Mouse (Mus musculus): ENCODE results near the gene Fsd1l. TPM values are rescaled to one million over a fixed set of nuclear protein-coding genes. Genes with fewer than 3 reads are reported as not detected.
"Not testable (repeated sequence)": the region's sequence is repeated elsewhere in the genome, so short reads cannot be mapped to it uniquely, and the experiment has no call there.

Gene Fsd1l
- polyA plus RNA-seq, 1 experiment = 0.18 TPM

DNA sequence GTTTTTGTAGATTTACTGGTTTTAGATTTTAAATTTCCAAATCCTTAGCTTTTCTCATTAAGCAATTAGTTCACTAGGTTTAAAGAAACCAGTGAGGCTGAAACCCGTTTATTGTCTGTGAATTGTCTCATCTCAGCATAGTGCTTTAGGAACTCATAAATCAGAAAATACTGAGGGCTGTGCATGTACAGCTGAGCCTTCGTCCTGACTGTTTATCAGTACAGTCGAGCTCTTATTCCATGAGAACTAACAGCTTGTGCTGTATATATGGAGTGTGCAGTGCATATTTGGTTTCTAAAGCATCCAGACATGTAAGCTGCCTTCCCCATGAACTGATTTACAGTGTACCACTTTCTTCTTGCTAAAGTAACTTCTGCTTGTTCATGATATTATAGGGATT is 26.8 kb downstream of the Fsd1l start:
- 91% methylated on average over 3 of the region's 3 CpGs for WGBS
- DNase-seq (ENCODE audit: low read depth in 1 of 2, low spot score in 2 of 2) = no peak
- H3K4me1 ChIP-seq (ENCODE audit: control insufficient read depth, insufficient read depth, insufficient read length) = no peaks in the 10 kb centered on the region
- H3K27me3 ChIP-seq (ENCODE audit: control insufficient read depth, insufficient read depth, low read length) = no peaks in the 10 kb centered on the region
- H3K4me3 ChIP-seq (ENCODE audit: extremely low read depth, insufficient read depth, insufficient read length) = no peak overlapping the region
- TF ChIP-seq CTCF (IDR thresholded peaks at IDR 0.05; ENCODE audit: extremely low read depth, insufficient read depth, insufficient read length, insufficient replicate concordance) (no peak), POLR2A (IDR thresholded peaks at IDR 0.05; ENCODE audit: low read depth, low read length) (no peak)
- no peak overlapping the region for H3K27ac ChIP-seq (ENCODE audit: insufficient read depth, low read length)
- H3K36me3 ChIP-seq (ENCODE audit: control insufficient read depth, insufficient read depth, low read length) = no peaks in the 10 kb centered on the region

DNA sequence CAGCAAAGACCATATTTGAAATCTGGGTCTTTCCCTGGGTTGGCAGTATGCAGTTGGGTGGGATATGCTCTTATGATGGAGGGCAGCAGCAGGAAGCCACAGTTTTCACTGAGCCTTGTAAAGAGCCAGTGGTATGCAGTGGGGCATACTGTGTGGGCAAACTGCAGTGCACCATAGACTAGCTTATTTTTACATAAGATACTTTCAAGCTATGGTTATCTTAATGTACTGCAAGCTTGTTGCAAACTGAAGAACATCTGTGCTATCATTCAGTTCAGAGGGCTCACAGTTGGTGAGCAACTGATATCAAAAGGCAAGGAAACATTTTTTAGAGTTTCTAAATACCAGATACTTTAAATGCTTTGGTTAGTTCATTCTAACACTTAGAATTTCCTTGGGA is 29.4 kb downstream of the Fsd1l start:
- Histone ChIP-seq H3K27me3 (ENCODE audit: control insufficient read depth, insufficient read depth, low read length) (no peaks in the 10 kb centered on the region), H3K36me3 (ENCODE audit: control insufficient read depth, insufficient read depth, low read length) (no peaks in the 10 kb centered on the region), H3K4me1 (ENCODE audit: control insufficient read depth, insufficient read depth, insufficient read length) (no peaks in the 10 kb centered on the region), H3K4me3 (ENCODE audit: extremely low read depth, insufficient read depth, insufficient read length) (no peak overlapping the region), H3K27ac (ENCODE audit: insufficient read depth, low read length) (no peak overlapping the region)
- TF ChIP-seq POLR2A (IDR thresholded peaks at IDR 0.05; ENCODE audit: low read depth, low read length) = no peak
- no peak for TF ChIP-seq CTCF (IDR thresholded peaks at IDR 0.05; ENCODE audit: extremely low read depth, insufficient read depth, insufficient read length, insufficient replicate concordance)
- DNase-seq (ENCODE audit: low read depth in 1 of 2, low spot score in 2 of 2) = no peak

DNA sequence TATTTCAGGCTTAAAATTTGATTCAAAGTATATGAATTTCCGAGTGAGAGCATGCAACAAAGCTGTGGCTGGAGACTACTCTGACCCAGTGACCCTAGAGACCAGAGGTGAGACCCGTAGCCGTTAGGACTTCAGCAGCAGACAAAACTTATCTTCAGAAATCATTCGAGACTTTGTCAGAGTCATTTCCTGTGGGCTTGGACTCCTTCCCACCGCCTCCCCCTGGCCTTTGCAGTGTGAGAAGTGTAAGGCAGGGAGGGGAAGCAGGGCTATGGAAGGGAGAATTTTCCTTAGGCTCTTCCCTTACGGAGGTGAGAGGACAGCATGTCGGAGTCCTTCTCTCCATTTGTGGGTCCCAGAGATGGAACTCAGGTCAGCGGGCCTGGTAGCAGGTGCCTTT is 50.8 kb downstream of the Fsd1l start:
- Histone ChIP-seq H3K27me3 (ENCODE audit: control insufficient read depth, insufficient read depth, low read length) (no peaks in the 10 kb centered on the region), H3K36me3 (ENCODE audit: control insufficient read depth, insufficient read depth, low read length) (no peaks in the 10 kb centered on the region), H3K4me3 (ENCODE audit: extremely low read depth, insufficient read depth, insufficient read length) (no peak overlapping the region), H3K4me1 (ENCODE audit: control insufficient read depth, insufficient read depth, insufficient read length) (no peaks in the 10 kb centered on the region), H3K27ac (ENCODE audit: insufficient read depth, low read length) (no peak overlapping the region)
- WGBS = 33% methylated on average over 8 of the region's 8 CpGs
- DNase-seq (ENCODE audit: low read depth in 1 of 2, low spot score in 2 of 2) = no peak
- no peak for TF ChIP-seq CTCF (IDR thresholded peaks at IDR 0.05; ENCODE audit: extremely low read depth, insufficient read depth, insufficient read length, insufficient replicate concordance)
- no peak for TF ChIP-seq POLR2A (IDR thresholded peaks at IDR 0.05; ENCODE audit: low read depth, low read length)

DNA sequence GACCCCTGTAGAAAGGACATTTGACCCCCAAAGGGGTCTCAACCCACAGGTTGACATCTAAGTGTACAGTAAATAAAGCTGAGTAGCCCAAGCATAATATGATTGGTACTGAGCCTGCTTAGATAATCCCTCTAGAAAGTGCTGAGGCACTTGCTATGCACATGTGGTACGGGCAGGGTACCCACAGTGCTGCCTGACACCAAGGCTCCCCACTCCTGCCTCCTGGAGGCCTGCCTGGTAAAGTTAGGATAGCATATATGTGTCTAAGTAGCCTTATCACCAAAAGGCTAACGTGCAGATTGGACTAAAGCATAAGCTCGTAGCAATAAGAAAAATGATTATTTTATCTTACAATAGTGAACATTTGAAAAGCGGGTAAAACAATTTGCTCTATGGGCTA is 57.7 kb downstream of the Fsd1l start:
- WGBS = 87% methylated on average over 4 of the region's 4 CpGs
- DNase-seq (ENCODE audit: low read depth in 1 of 2, low spot score in 2 of 2) = no peak
- Histone ChIP-seq H3K36me3 (ENCODE audit: control insufficient read depth, insufficient read depth, low read length) (no peaks in the 10 kb centered on the region), H3K27ac (ENCODE audit: insufficient read depth, low read length) (no peak overlapping the region), H3K4me3 (ENCODE audit: extremely low read depth, insufficient read depth, insufficient read length) (no peak overlapping the region), H3K27me3 (ENCODE audit: control insufficient read depth, insufficient read depth, low read length) (no peaks in the 10 kb centered on the region), H3K4me1 (ENCODE audit: control insufficient read depth, insufficient read depth, insufficient read length) (no peaks in the 10 kb centered on the region)
- TF ChIP-seq POLR2A (IDR thresholded peaks at IDR 0.05; ENCODE audit: low read depth, low read length) (no peak), CTCF (IDR thresholded peaks at IDR 0.05; ENCODE audit: extremely low read depth, insufficient read depth, insufficient read length, insufficient replicate concordance) (no peak)

DNA sequence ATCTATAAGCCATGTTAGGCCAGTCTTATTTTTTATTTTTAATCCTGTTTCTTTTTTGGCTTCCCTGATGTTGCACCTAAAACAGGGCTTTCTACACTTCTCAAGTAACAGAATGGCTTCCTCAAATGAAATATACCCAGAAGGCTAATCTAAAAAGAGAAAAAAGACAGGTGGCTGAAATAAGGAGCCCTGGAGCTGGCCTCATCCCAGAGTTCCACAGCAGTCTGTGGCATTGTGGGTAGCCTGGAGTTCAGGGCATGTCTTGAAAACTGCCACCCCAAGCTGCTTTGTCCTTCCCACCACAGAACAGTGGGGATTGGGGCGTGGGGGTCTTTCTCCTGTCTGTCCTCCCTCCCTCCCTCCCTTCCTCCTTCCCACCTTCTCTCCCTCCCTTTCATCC is 60.1 kb downstream of the Fsd1l start:
- H3K36me3 ChIP-seq (ENCODE audit: control insufficient read depth, insufficient read depth, low read length) = no peaks in the 10 kb centered on the region
- TF ChIP-seq CTCF (IDR thresholded peaks at IDR 0.05; ENCODE audit: extremely low read depth, insufficient read depth, insufficient read length, insufficient replicate concordance) (no peak), POLR2A (IDR thresholded peaks at IDR 0.05; ENCODE audit: low read depth, low read length) (no peak)
- no peak overlapping the region for H3K4me3 ChIP-seq (ENCODE audit: extremely low read depth, insufficient read depth, insufficient read length)
- no peaks in the 10 kb centered on the region for H3K4me1 ChIP-seq (ENCODE audit: control insufficient read depth, insufficient read depth, insufficient read length)
- no peaks in the 10 kb centered on the region for H3K27me3 ChIP-seq (ENCODE audit: control insufficient read depth, insufficient read depth, low read length)
- no peak for DNase-seq (ENCODE audit: low read depth in 1 of 2, low spot score in 2 of 2)
- WGBS = 67% methylated on average over 1 of the region's 1 CpGs
- no peak overlapping the region for H3K27ac ChIP-seq (ENCODE audit: insufficient read depth, low read length)

DNA sequence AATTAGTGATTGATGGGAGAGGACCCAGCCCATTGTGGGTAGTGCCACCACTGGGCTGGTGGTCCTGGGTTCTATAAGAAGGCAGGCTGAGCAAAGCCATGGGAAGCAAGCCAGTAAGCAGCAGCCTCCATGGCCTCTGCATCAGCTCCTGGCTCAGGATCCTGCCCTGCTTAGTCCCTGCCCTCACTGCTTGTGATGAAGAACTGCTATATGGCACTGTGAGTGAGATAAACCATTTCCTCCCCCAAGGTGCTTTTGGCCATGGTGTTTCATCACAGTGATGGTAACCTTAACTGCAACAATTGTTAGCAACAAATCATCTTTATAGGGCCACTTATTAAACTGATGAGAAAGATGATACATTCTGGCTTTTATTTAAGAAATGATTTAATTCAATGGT is 77.9 kb downstream of the Fsd1l start:
- DNase-seq (ENCODE audit: low read depth in 1 of 2, low spot score in 2 of 2); H3K27ac ChIP-seq (ENCODE audit: insufficient read depth, low read length); H3K27me3 ChIP-seq (ENCODE audit: control insufficient read depth, insufficient read depth, low read length); H3K36me3 ChIP-seq (ENCODE audit: control insufficient read depth, insufficient read depth, low read length); H3K4me3 ChIP-seq (ENCODE audit: extremely low read depth, insufficient read depth, insufficient read length); H3K4me1 ChIP-seq (ENCODE audit: control insufficient read depth, insufficient read depth, insufficient read length): not testable (repeated sequence)

DNA sequence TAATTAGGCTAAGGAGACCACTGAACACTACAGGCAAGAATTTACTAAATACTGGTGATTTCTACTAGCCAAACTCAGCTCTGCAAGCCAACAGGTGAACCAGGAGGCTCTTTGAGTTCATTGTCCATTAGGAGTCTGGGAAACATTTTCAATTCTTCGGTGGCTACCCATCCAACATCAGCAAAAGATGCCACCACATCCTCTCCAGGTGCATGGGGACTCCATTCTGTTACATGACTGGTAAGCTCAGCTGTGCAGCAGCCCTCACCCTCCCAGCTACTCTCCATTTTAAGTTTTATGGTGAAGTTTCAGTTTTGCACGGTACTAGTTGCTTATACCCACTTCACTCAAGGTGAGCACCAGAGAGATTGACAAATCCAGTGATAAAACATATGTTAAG is 78.8 kb downstream of the Fsd1l start:
- DNase-seq (ENCODE audit: low read depth in 1 of 2, low spot score in 2 of 2) = no peak

More for the DNA sequence above, 78.8 kb downstream of the Fsd1l start:
- H3K27ac ChIP-seq (ENCODE audit: insufficient read depth, low read length) = no peak overlapping the region
- WGBS = 64% methylated on average over 2 of the region's 2 CpGs
- no peaks in the 10 kb centered on the region for H3K36me3 ChIP-seq (ENCODE audit: control insufficient read depth, insufficient read depth, low read length)
- no peak overlapping the region for H3K4me3 ChIP-seq (ENCODE audit: extremely low read depth, insufficient read depth, insufficient read length)
- no peaks in the 10 kb centered on the region for H3K27me3 ChIP-seq (ENCODE audit: control insufficient read depth, insufficient read depth, low read length)
- TF ChIP-seq POLR2A (IDR thresholded peaks at IDR 0.05; ENCODE audit: low read depth, low read length) (no peak), CTCF (IDR thresholded peaks at IDR 0.05; ENCODE audit: extremely low read depth, insufficient read depth, insufficient read length, insufficient replicate concordance) (no peak)
- H3K4me1 ChIP-seq (ENCODE audit: control insufficient read depth, insufficient read depth, insufficient read length) = no peaks in the 10 kb centered on the region; the same call in 1 of the 2 replicates
